Mouse (Mus musculus) kidney, embryonic 14.5 days (tissue): ENCODE measurements around the gene Taf3. TPM values are rescaled to one million over a fixed set of nuclear protein-coding genes. Genes with fewer than 3 reads are reported as not detected.

Experiments used
- ATAC-seq: fragments of 200-750 bp; cut with Nextera tagmentation; 2 replicates; pipeline ENCODE4 v1.8.0; 2017; ENCODE audit warnings: moderate number of reproducible peaks, mild to moderate bottlenecking, moderate TSS enrichment, moderate library complexity; ENCODE audit not compliant: low FRiP score, low TSS enrichment
- H3K27ac ChIP-seq: fragments of 300-500 bp; sonication (generic); 2 replicates; pipeline ENCODE4 v1.5.1; 2014; ENCODE audit warnings: low read depth, mild to moderate bottlenecking, low read length, moderate library complexity, mixed read lengths
- H3K27me3 ChIP-seq: fragments of 300-500 bp; sonication (generic); 2 replicates; pipeline ENCODE4 v1.6.1; 2014; ENCODE audit warnings: mild to moderate bottlenecking, low read length; ENCODE audit not compliant: control insufficient read depth, insufficient read depth
- H3K36me3 ChIP-seq: fragments of 300-500 bp; sonication (generic); 2 replicates; pipeline ENCODE4 v1.6.1; 2014; ENCODE audit warnings: low read length, mixed read lengths; ENCODE audit not compliant: control insufficient read depth, insufficient read depth
- H3K4me1 ChIP-seq: fragments of 300-500 bp; sonication (generic); 2 replicates; pipeline ENCODE4 v1.6.1; 2014; ENCODE audit warnings: low read length, mixed read lengths; ENCODE audit not compliant: control insufficient read depth, insufficient read depth
- H3K4me2 ChIP-seq: fragments of 300-500 bp; sonication (generic); replicated peaks from 2 replicates; pipeline ENCODE4 v1.6.1; 2014; ENCODE audit warnings: low read depth, mild to moderate bottlenecking, low read length
- H3K4me3 ChIP-seq: fragments of 300-500 bp; sonication (generic); 2 replicates; pipeline ENCODE4 v1.5.1; 2014; ENCODE audit warnings: mild to moderate bottlenecking, low read length
- H3K9ac ChIP-seq: fragments of 300-500 bp; sonication (generic); 2 replicates; pipeline ENCODE4 v1.6.1; 2014; ENCODE audit warnings: low read depth, mild to moderate bottlenecking, low read length, moderate library complexity
- H3K9me3 ChIP-seq: fragments of 300-500 bp; sonication (generic); 2 replicates; pipeline ENCODE4 v1.6.1; 2016; ENCODE audit warnings: low read length; ENCODE audit not compliant: control insufficient read depth
- WGBS: fragments of 180-500 bp; shearing (Covaris S2); extraction: QIAGEN DNeasy Blood & Tissue Kit; methylation state at CpG from one replicate; pipeline ENCODE4 v1.1.7; 2014; 5-methylcytosine and 5-hydroxymethylcytosine counted together
- polyA plus RNA-seq: library from polyadenylated mRNA; unstranded; fragments of >200 nt; fragmentation: Nextera tagmentation; extraction: Ambion mirVana; gene quantifications from 2 replicates; pipeline ENCODE4 v1.2.1, GENCODE M21; 2014

Taf3 gene
- polyA plus RNA-seq, 1 experiment from 2014 or later = 18.5 TPM

- H3K9ac ChIP-seq = peak overlapping the region; percentile 64
- peaks cover 70% of the 10 kb centered on the region for H3K27me3 ChIP-seq
- H3K4me3 ChIP-seq = peak overlapping the region; percentile 42
- no peak for ATAC-seq
- 27% methylated on average over 12 of the region's 12 CpGs for WGBS
- peaks cover 4% of the 10 kb centered on the region; the same call in 1 of the 2 replicates for H3K4me1 ChIP-seq
- H3K9me3 ChIP-seq = no peaks in the 10 kb centered on the region
- peaks cover 8% of the 10 kb centered on the region; the same call in 1 of the 2 replicates for H3K36me3 ChIP-seq
- peak overlapping the region; percentile 57 for H3K27ac ChIP-seq
- peak overlapping the region; percentile 91 for H3K4me2 ChIP-seq
Measured at GRCm38 (mm10) chr2:9875676-9876357, 172.6 kb downstream of the Taf3 start.

- Histone ChIP-seq H3K27ac (peak overlapping the region; percentile 61), H3K27me3 (peaks cover 68% of the 10 kb centered on the region), H3K4me1 (0 out of 2 replicates have a peak, but pooled peaks cover 4% of the 10 kb centered on the region), H3K9ac (peak overlapping the region; percentile 64), H3K4me3 (peak overlapping the region; percentile 42), H3K9me3 (no peaks in the 10 kb centered on the region), H3K36me3 (peaks cover 8% of the 10 kb centered on the region; the same call in 1 of the 2 replicates), H3K4me2 (peak overlapping the region; percentile 45; the same call in 1 of the 2 replicates)
- no peak for ATAC-seq
- 8% methylated on average over 4 of the region's 4 CpGs for WGBS
Measured at GRCm38 (mm10) chr2:9875220-9875619, 173.2 kb downstream of the Taf3 start.

- Histone ChIP-seq H3K27ac (peak overlapping the region; percentile 61), H3K4me1 (0 out of 2 replicates have a peak, but pooled peaks cover 4% of the 10 kb centered on the region), H3K27me3 (peaks cover 72% of the 10 kb centered on the region), H3K36me3 (peaks cover 8% of the 10 kb centered on the region; the same call in 1 of the 2 replicates), H3K4me3 (peak overlapping the region; percentile 42), H3K4me2 (peak overlapping the region; percentile 45), H3K9me3 (no peaks in the 10 kb centered on the region), H3K9ac (peak overlapping the region; percentile 64)
- WGBS = 13% methylated on average over 39 of the region's 39 CpGs
- no peak for ATAC-seq
Measured at GRCm38 (mm10) chr2:9874467-9875219, 173.8 kb downstream of the Taf3 start.

GRCm38 (mm10) chr2:9873757-9874156 is 174.6 kb downstream of the Taf3 start:
- 15% methylated on average over 2 of the region's 2 CpGs for WGBS
- Histone ChIP-seq H3K9me3 (no peaks in the 10 kb centered on the region), H3K27ac (peak overlapping the region; percentile 61; the same call in 1 of the 2 replicates), H3K27me3 (peaks cover 74% of the 10 kb centered on the region), H3K4me2 (peak overlapping the region; percentile 45), H3K9ac (peak overlapping the region; percentile 64), H3K4me3 (peak overlapping the region; percentile 42), H3K4me1 (0 out of 2 replicates have a peak, but pooled peaks cover 4% of the 10 kb centered on the region), H3K36me3 (peaks cover 8% of the 10 kb centered on the region; the same call in 1 of the 2 replicates)
- no peak for ATAC-seq

- ATAC-seq = no peak
- no peaks in the 10 kb centered on the region for H3K9me3 ChIP-seq
- H3K36me3 ChIP-seq = peaks cover 8% of the 10 kb centered on the region; the same call in 1 of the 2 replicates
- peaks cover 65% of the 10 kb centered on the region for H3K27me3 ChIP-seq
- H3K9ac ChIP-seq = peak overlapping the region; percentile 64
- no peaks in the 10 kb centered on the region for H3K4me1 ChIP-seq
- H3K4me2 ChIP-seq = peak overlapping the region; percentile 45
- peak overlapping the region; percentile 73; the same call in 1 of the 2 replicates for H3K27ac ChIP-seq
- 13% methylated on average over 12 of the region's 12 CpGs for WGBS
- peak overlapping the region; percentile 42 for H3K4me3 ChIP-seq
Measured at GRCm38 (mm10) chr2:9872682-9873081, 175.7 kb downstream of the Taf3 start.

- Histone ChIP-seq H3K9me3 (no peaks in the 10 kb centered on the region), H3K27ac (peak overlapping the region; percentile 73; the same call in 1 of the 2 replicates), H3K36me3 (peaks cover 8% of the 10 kb centered on the region; the same call in 1 of the 2 replicates), H3K9ac (peak overlapping the region; percentile 64), H3K4me3 (peak overlapping the region; percentile 42), H3K4me1 (no peaks in the 10 kb centered on the region), H3K4me2 (peak overlapping the region; percentile 45), H3K27me3 (peaks cover 65% of the 10 kb centered on the region)
- WGBS = 36% methylated on average over 6 of the region's 6 CpGs
- no peak for ATAC-seq
Measured at GRCm38 (mm10) chr2:9871798-9872197, 176.6 kb downstream of the Taf3 start.

- Histone ChIP-seq H3K4me2 (peak overlapping the region; percentile 45), H3K4me3 (peak overlapping the region; percentile 42)
- WGBS = 35% methylated on average over 4 of the region's 4 CpGs
Measured at GRCm38 (mm10) chr2:9871141-9871716, 177.2 kb downstream of the Taf3 start.

GRCm38 (mm10) chr2:9867092-9867825 is 181.1 kb downstream of the Taf3 start:
- Histone ChIP-seq H3K4me2 (0 out of 2 replicates have a peak overlapping the region, but pooled peaks have one; percentile 6), H3K9ac (no peak overlapping the region; the same call in 1 of the 2 replicates), H3K4me3 (no peak overlapping the region), H3K9me3 (no peaks in the 10 kb centered on the region), H3K27ac (no peak overlapping the region), H3K4me1 (no peaks in the 10 kb centered on the region), H3K36me3 (peaks cover 5% of the 10 kb centered on the region; the same call in 1 of the 2 replicates), H3K27me3 (peaks cover 26% of the 10 kb centered on the region)
- ATAC-seq = no peak
- 31% methylated on average over 12 of the region's 12 CpGs for WGBS

More at GRCm38 (mm10) chr2:9871141-9871716, 177.2 kb downstream of the Taf3 start:
- Histone ChIP-seq H3K36me3 (peaks cover 8% of the 10 kb centered on the region; the same call in 1 of the 2 replicates), H3K27ac (peak overlapping the region; percentile 73; the same call in 1 of the 2 replicates), H3K9me3 (no peaks in the 10 kb centered on the region), H3K27me3 (peaks cover 65% of the 10 kb centered on the region), H3K9ac (peak overlapping the region; percentile 64), H3K4me1 (no peaks in the 10 kb centered on the region)
- 0 out of 2 replicates have a peak, but pooled peaks have one; percentile 9 for ATAC-seq
